Mouse (Mus musculus): ENCODE results near the gene Furin. TPM values are rescaled to one million over a fixed set of nuclear protein-coding genes. Genes with fewer than 3 reads are reported as not detected.

The Furin gene
- polyA plus RNA-seq, 1 experiment from 2014 or later = 6.7 TPM

Other genes starting within 250 kb of the Furin start
- 17.4 and 19.7 TPM in 2 replicates for gene Sema4b, start 218.6 kb downstream of the Furin start, polyA plus RNA-seq (2014; fragmentation: Nextera tagmentation; extraction: Ambion mirVana)
- gene Cib1, start 172.6 kb downstream of the Furin start, polyA plus RNA-seq (2014; fragmentation: Nextera tagmentation; extraction: Ambion mirVana) = 29.8 and 41.1 TPM in 2 replicates
- gene Gdpgp1, start 172.6 kb downstream of the Furin start, polyA plus RNA-seq (2014; fragmentation: Nextera tagmentation; extraction: Ambion mirVana) = 3.4 and 3.8 TPM in 2 replicates
- gene Ttll13, start 159.1 kb downstream of the Furin start, polyA plus RNA-seq (2014; fragmentation: Nextera tagmentation; extraction: Ambion mirVana) = 1.3 and 1.7 TPM in 2 replicates
- 67.8 and 70.4 TPM in 2 replicates for gene Ngrn, start 144.2 kb downstream of the Furin start, polyA plus RNA-seq (2014; fragmentation: Nextera tagmentation; extraction: Ambion mirVana)
- gene Vps33b, start 135.8 kb downstream of the Furin start, polyA plus RNA-seq (2014; fragmentation: Nextera tagmentation; extraction: Ambion mirVana) = 22.0 and 26.5 TPM in 2 replicates
- gene Prc1, start 111.0 kb downstream of the Furin start, polyA plus RNA-seq (2014; fragmentation: Nextera tagmentation; extraction: Ambion mirVana) = 33.0 and 39.3 TPM in 2 replicates
- gene Rccd1, start 81.0 kb downstream of the Furin start, polyA plus RNA-seq (2014; fragmentation: Nextera tagmentation; extraction: Ambion mirVana) = 9.4 and 11.6 TPM in 2 replicates
- 43.3 and 43.9 TPM in 2 replicates for gene Unc45a, start 64.4 kb downstream of the Furin start, polyA plus RNA-seq (2014; fragmentation: Nextera tagmentation; extraction: Ambion mirVana)
- gene Hddc3, start 62.3 kb downstream of the Furin start, polyA plus RNA-seq (2014; fragmentation: Nextera tagmentation; extraction: Ambion mirVana) = 18.7 and 23.4 TPM in 2 replicates
- gene Man2a2, start 34.1 kb downstream of the Furin start, polyA plus RNA-seq (2014; fragmentation: Nextera tagmentation; extraction: Ambion mirVana) = 18.9 and 21.6 TPM in 2 replicates
- gene Fes, start 17.5 kb downstream of the Furin start, polyA plus RNA-seq (2014; fragmentation: Nextera tagmentation; extraction: Ambion mirVana) = 3.8 and 4.6 TPM in 2 replicates
- gene Blm, start 129.7 kb upstream of the Furin start, polyA plus RNA-seq (2014; fragmentation: Nextera tagmentation; extraction: Ambion mirVana) = 9.5 and 11.3 TPM in 2 replicates